Mouse (Mus musculus): Measurements from ENCODE around the gene Cdc42ep1. TPM values are rescaled to one million over a fixed set of nuclear protein-coding genes. Genes with fewer than 3 reads are reported as not detected.

Gene Cdc42ep1
- polyA plus RNA-seq, 1 experiment from 2014 or later = 4.6 TPM

DNA sequence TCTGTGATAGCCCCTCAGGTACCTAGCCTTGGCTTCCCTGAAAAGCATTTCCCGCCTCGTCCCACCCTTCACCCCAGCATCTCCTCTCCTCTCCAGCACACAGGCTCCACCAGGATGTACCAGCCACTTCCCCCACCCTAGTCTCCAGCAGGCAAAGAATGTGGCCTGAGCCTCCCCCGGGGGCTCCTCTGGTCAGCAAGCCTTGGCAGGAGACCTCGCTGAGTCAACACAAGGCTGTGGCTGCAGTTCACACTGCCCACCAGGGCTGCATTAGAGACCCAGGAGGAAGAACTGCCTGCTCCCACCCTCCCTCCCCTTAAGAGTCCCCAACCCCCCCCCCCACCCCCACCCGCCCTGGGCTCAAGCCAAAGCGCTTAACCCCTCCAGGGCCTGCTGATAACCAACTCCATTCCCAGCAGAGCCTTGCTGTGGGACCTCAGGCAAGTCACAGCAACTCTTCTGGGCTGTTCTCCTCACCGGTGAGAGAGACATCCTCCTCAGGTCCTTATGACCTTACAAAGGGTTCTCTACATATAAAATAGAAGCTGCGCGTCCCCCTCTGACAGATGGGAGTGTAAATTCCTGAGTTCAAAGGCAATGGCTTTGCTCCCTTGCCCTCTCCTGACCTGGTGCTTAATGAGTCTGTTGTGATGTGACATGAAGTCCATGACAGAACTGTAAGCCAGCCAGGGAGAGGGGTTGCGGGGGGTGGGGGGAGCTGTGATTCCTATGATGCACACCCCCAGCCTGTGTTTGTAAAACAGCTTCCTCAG, 8.0 kb upstream of the Cdc42ep1 start:
- Histone ChIP-seq H3K4me2 (ENCODE audit: low read depth, low read length) (no peak overlapping the region), H3K27ac (ENCODE audit: low read depth, low read length) (no peak overlapping the region), H3K36me3 (ENCODE audit: control insufficient read depth, insufficient read depth, low read length) (no peaks in the 10 kb centered on the region), H3K4me1 (ENCODE audit: control insufficient read depth, insufficient read depth, low read length) (peaks cover 8% of the 10 kb centered on the region; the same call in 1 of the 2 replicates), H3K4me3 (ENCODE audit: low read depth, low read length) (no peak overlapping the region), H3K9me3 (ENCODE audit: control insufficient read depth, low read length) (no peaks in the 10 kb centered on the region), H3K27me3 (ENCODE audit: control insufficient read depth, insufficient read depth, low read length) (no peaks in the 10 kb centered on the region), H3K9ac (replicated peaks; ENCODE audit: low read depth, low read length) (no peak overlapping the region)
- ATAC-seq (ENCODE audit: low read depth) = no peak
- 45% methylated on average over 10 of the region's 10 CpGs for WGBS

DNA sequence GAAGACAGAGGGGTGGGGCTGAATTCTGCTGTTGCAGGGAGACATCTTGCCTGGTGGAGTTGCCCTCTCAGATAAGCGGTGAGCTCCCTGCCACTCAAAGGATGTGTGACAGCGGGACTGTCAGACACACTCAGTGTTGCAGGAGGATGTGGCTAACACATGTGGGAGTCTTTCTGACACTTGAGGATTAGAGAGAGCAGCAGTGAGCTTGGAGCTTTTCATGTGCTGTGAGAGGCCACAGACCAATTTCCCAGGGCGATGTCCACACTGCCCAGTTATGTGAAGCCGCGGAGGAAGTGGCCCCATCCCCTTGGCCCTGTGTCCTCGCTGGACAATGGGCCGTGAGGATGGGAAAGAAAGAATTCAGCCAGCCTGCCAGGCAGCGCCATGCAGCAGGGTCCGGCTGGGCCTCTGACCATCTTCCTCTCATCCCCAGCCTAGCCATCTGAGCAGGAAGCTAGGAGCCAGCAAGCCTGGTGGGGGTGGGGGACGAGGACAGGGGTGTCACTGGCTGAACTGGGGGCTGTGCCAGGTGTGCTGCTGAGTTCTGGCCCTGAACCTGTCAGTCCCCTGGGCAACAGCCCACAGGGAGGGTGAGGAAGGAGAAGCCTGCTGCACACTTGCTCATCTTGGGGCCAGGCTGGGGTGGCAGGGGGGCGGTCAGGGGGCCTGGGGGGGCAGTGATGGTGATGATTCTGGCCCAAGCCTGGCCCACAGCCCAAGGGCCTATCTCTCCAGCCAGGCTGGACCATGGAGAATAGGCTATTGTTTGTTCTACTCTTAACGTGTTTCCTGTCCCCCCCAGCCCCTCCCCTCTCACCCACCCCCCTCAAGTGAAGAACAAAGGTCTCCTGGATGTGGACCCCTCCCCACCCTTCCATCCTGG, 7.0 kb upstream of the Cdc42ep1 start:
- 7% methylated on average over 12 of the region's 12 CpGs for WGBS
- no peaks in the 10 kb centered on the region for H3K27me3 ChIP-seq (ENCODE audit: control insufficient read depth, insufficient read depth, low read length)
- no peak overlapping the region for H3K4me2 ChIP-seq (ENCODE audit: low read depth, low read length)
- peaks cover 16% of the 10 kb centered on the region; the same call in 1 of the 2 replicates for H3K4me1 ChIP-seq (ENCODE audit: control insufficient read depth, insufficient read depth, low read length)
- no peak overlapping the region for H3K4me3 ChIP-seq (ENCODE audit: low read depth, low read length)
- H3K9ac ChIP-seq (replicated peaks; ENCODE audit: low read depth, low read length) = no peak overlapping the region
- H3K36me3 ChIP-seq (ENCODE audit: control insufficient read depth, insufficient read depth, low read length) = no peaks in the 10 kb centered on the region
- peak overlapping the region; percentile 62 for H3K27ac ChIP-seq (ENCODE audit: low read depth, low read length)
- H3K9me3 ChIP-seq (ENCODE audit: control insufficient read depth, low read length) = no peaks in the 10 kb centered on the region
- no peak for ATAC-seq (ENCODE audit: low read depth)

DNA sequence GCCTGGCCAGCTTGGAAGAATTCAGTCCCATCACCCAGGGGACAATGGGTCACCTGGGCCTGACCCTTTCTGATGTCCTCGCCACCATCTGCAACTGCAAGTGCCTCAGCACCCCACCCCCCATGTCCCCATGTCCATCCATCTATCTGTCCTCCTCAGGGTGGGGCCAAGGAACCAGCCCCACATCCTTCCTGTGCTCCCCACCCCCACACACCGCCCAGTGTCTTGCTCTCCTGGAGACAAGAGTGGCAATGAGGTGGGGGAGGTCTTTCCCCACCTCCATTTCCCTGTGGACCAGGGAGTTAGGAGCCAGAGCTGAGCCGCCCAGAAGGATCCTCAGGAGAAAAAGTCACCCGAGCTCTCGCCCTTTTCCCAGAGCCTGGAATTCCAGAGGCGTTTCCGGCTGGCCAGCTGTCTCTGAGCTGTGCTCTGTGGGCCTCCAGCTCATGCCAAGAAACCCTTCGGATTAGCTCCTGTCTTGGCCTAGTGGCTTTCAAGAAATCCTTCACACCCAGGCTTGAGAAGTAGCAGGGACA, 6.3 kb upstream of the Cdc42ep1 start:
- WGBS = 38% methylated on average over 8 of the region's 8 CpGs
- H3K9ac ChIP-seq (replicated peaks; ENCODE audit: low read depth, low read length) = no peak overlapping the region
- H3K27ac ChIP-seq (ENCODE audit: low read depth, low read length) = peak overlapping the region; percentile 45
- no peak for ATAC-seq (ENCODE audit: low read depth)
- no peak overlapping the region for H3K4me2 ChIP-seq (ENCODE audit: low read depth, low read length)
- H3K4me1 ChIP-seq (ENCODE audit: control insufficient read depth, insufficient read depth, low read length) = peaks cover 16% of the 10 kb centered on the region; the same call in 1 of the 2 replicates
- H3K4me3 ChIP-seq (ENCODE audit: low read depth, low read length) = no peak overlapping the region
- H3K27me3 ChIP-seq (ENCODE audit: control insufficient read depth, insufficient read depth, low read length) = no peaks in the 10 kb centered on the region
- no peaks in the 10 kb centered on the region for H3K36me3 ChIP-seq (ENCODE audit: control insufficient read depth, insufficient read depth, low read length)
- no peaks in the 10 kb centered on the region for H3K9me3 ChIP-seq (ENCODE audit: control insufficient read depth, low read length)

DNA sequence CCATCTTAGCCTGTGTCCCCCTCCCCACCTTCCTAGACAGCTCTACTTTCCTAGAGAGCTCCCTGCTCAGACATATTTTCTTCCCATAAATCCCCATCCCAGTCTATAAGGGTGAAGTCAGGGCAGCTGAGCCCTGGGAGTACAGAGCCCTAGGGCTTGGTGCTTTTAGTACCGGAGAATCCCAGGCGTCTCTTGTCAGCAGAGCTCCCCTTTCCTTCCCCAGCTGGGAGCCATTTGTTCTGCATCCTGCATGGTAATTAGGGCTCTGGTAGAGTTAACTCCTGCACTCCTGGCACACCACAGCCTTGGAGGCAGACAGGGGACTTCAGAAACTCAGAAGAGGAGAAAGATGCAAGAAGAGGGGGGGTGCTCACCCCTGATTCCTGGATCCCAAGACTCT, 2.7 kb upstream of the Cdc42ep1 start:
- WGBS = 0% methylated on average over 2 of the region's 2 CpGs
- ATAC-seq (ENCODE audit: low read depth) = peak; percentile 38; the same call in 1 of the 2 replicates
- H3K27ac ChIP-seq (ENCODE audit: low read depth, low read length) = 0 out of 2 replicates have a peak overlapping the region, but pooled peaks have one; percentile 45
- H3K27me3 ChIP-seq (ENCODE audit: control insufficient read depth, insufficient read depth, low read length) = peaks cover 9% of the 10 kb centered on the region
- H3K9ac ChIP-seq (replicated peaks; ENCODE audit: low read depth, low read length) = no peak overlapping the region; the same call in 1 of the 2 replicates
- H3K4me3 ChIP-seq (ENCODE audit: low read depth, low read length) = no peak overlapping the region
- H3K4me1 ChIP-seq (ENCODE audit: control insufficient read depth, insufficient read depth, low read length) = peaks cover 22% of the 10 kb centered on the region; the same call in 1 of the 2 replicates
- H3K9me3 ChIP-seq (ENCODE audit: control insufficient read depth, low read length) = no peaks in the 10 kb centered on the region
- H3K36me3 ChIP-seq (ENCODE audit: control insufficient read depth, insufficient read depth, low read length) = no peaks in the 10 kb centered on the region
- no peak overlapping the region for H3K4me2 ChIP-seq (ENCODE audit: low read depth, low read length)

DNA sequence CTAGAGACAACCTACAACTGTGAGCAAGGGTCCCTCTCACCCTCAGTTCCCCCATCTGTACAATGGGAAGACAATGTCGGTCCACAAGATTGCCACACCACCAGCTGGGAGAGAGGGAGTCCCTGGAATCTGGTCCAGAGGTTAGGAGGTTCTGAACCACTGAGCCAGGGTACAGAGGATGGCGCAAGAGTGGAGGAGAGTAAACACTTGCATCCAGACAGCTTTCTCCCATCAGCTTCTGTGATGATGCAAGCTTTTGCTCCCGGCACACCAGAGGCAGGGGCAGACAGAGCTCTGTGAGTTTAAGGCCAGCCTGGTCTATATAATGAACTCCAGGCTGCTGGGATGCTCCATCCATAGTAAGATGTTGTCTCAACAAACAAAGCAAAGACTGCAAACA, 2.2 kb upstream of the Cdc42ep1 start:
- Histone ChIP-seq H3K36me3 (ENCODE audit: control insufficient read depth, insufficient read depth, low read length) (no peaks in the 10 kb centered on the region), H3K4me1 (ENCODE audit: control insufficient read depth, insufficient read depth, low read length) (peaks cover 21% of the 10 kb centered on the region; the same call in 1 of the 2 replicates), H3K27me3 (ENCODE audit: control insufficient read depth, insufficient read depth, low read length) (peaks cover 9% of the 10 kb centered on the region), H3K27ac (ENCODE audit: low read depth, low read length) (no peak overlapping the region), H3K9me3 (ENCODE audit: control insufficient read depth, low read length) (no peaks in the 10 kb centered on the region), H3K4me3 (ENCODE audit: low read depth, low read length) (no peak overlapping the region), H3K4me2 (ENCODE audit: low read depth, low read length) (no peak overlapping the region), H3K9ac (replicated peaks; ENCODE audit: low read depth, low read length) (no peak overlapping the region)
- no peak for ATAC-seq (ENCODE audit: low read depth)
- WGBS = 54% methylated on average over 3 of the region's 3 CpGs

DNA sequence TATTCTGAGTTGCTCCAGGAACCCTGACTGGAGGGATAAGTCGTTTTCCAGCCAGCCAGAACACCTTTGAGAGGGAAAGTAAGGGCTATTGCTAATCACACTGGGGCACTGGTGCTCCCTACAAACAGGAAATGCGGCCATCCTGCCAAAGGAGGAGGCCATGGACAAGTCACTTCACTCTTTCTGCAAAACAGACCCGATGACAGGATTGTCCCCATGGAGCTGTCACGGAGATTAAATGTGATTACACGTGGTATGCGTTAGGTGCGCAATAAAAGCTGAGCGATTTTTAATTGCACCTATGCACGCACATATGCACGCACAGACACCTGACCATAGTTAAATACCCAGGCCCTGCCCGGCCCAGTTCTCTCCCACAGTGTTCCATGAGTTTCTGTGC, 1.7 kb upstream of the Cdc42ep1 start:
- WGBS = 30% methylated on average over 11 of the region's 11 CpGs
- Histone ChIP-seq H3K36me3 (ENCODE audit: control insufficient read depth, insufficient read depth, low read length) (no peaks in the 10 kb centered on the region), H3K4me3 (ENCODE audit: low read depth, low read length) (no peak overlapping the region), H3K27ac (ENCODE audit: low read depth, low read length) (no peak overlapping the region), H3K9ac (replicated peaks; ENCODE audit: low read depth, low read length) (no peak overlapping the region), H3K27me3 (ENCODE audit: control insufficient read depth, insufficient read depth, low read length) (peaks cover 9% of the 10 kb centered on the region), H3K4me2 (ENCODE audit: low read depth, low read length) (no peak overlapping the region), H3K4me1 (ENCODE audit: control insufficient read depth, insufficient read depth, low read length) (peaks cover 21% of the 10 kb centered on the region; the same call in 1 of the 2 replicates), H3K9me3 (ENCODE audit: control insufficient read depth, low read length) (no peaks in the 10 kb centered on the region)
- ATAC-seq (ENCODE audit: low read depth) = no peak

DNA sequence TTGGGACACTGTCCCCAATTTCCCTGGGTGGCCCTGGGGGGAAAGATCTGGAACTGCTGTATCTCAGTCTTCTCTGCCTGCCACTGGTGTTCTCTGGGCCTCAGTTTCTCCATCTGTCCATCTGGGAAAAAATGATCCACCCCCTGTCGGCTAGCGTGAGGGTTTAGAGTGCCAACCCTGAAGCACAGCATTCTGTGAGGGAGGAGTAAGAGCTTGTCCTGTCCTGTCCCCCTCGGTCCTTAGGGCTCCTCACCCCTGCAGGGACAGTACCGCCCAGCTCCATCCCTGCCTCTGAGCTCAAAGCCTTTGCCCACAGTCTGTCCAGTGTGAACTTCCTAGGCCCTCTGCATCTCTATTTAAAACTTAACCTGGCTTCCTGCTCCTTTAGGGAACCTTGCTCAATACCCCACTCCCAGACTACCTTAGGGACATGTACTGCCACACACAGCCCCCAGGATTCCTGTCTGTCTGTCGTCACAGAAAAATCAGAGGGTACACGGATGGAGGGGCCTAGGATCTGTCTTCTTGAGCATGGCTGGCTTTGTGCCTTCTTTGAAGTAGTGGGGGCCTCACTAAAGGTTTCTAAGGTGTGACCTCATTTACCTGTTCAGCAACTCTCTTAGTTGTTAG, 1.1 kb upstream of the Cdc42ep1 start:
- peaks cover 9% of the 10 kb centered on the region for H3K27me3 ChIP-seq (ENCODE audit: control insufficient read depth, insufficient read depth, low read length)
- no peak overlapping the region for H3K9ac ChIP-seq (replicated peaks; ENCODE audit: low read depth, low read length)
- no peaks in the 10 kb centered on the region for H3K36me3 ChIP-seq (ENCODE audit: control insufficient read depth, insufficient read depth, low read length)
- WGBS = 52% methylated on average over 6 of the region's 6 CpGs
- H3K4me3 ChIP-seq (ENCODE audit: low read depth, low read length) = no peak overlapping the region
- no peaks in the 10 kb centered on the region for H3K9me3 ChIP-seq (ENCODE audit: control insufficient read depth, low read length)
- H3K27ac ChIP-seq (ENCODE audit: low read depth, low read length) = no peak overlapping the region
- ATAC-seq (ENCODE audit: low read depth) = no peak
- H3K4me2 ChIP-seq (ENCODE audit: low read depth, low read length) = no peak overlapping the region
- H3K4me1 ChIP-seq (ENCODE audit: control insufficient read depth, insufficient read depth, low read length) = peaks cover 23% of the 10 kb centered on the region; the same call in 1 of the 2 replicates

DNA sequence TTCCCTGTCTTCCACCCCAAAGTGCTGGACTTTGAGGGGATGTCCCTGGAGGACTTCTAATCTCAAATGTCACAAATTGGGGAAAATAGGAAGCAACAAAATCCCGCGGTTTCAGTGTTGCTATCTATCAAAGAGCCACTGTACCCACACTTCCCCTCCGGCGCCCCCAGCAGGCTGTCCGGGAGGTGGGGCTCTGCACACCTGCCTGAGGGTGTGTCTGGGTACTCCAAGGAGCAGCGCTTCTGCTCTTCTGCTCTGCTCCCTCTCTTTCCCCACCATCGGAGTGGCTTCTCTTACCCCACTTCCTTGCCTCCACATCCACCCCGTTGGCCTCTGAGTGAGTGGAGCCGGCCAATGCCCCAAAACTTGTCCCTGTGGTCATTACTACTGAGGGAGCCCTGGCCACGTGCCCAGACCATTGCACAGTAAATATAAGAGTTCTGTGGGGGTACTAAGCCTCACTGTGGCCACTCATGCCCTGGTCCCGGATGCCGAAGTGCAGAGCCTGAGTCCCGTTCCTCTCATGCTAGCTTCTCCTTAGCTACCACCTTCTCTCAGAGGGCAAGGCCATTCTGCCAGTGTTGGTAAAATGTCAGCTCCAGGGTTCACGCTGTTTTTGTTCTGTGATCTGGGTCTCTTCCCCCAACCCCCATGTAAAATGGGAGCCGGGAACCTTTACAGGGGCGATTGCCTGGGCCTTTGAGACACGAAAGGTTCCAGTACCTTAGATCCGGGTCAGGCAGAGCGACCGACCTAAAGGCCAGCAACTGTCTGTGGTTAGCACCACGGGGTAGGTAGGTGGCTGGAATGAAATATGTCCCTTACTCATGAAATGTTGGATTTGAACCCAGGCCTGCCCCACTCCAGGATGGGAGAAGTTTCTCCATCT, 1.4 kb downstream of the Cdc42ep1 start:
- peak overlapping the region; percentile 62 for H3K4me2 ChIP-seq (ENCODE audit: low read depth, low read length)
- H3K9me3 ChIP-seq (ENCODE audit: control insufficient read depth, low read length) = no peaks in the 10 kb centered on the region
- WGBS = 37% methylated on average over 21 of the region's 21 CpGs
- H3K27ac ChIP-seq (ENCODE audit: low read depth, low read length) = no peak overlapping the region
- no peak for ATAC-seq (ENCODE audit: low read depth)
- peaks cover 9% of the 10 kb centered on the region for H3K27me3 ChIP-seq (ENCODE audit: control insufficient read depth, insufficient read depth, low read length)
- H3K4me3 ChIP-seq (ENCODE audit: low read depth, low read length) = peak overlapping the region; percentile 39; the same call in 1 of the 2 replicates
- no peak overlapping the region for H3K9ac ChIP-seq (replicated peaks; ENCODE audit: low read depth, low read length)
- peaks cover 23% of the 10 kb centered on the region; the same call in 1 of the 2 replicates for H3K4me1 ChIP-seq (ENCODE audit: control insufficient read depth, insufficient read depth, low read length)
- no peaks in the 10 kb centered on the region for H3K36me3 ChIP-seq (ENCODE audit: control insufficient read depth, insufficient read depth, low read length)

All from neural tube, embryonic 14.5 days (tissue).